Mouse (Mus musculus): ENCODE results near the gene Fkbpl. TPM values are rescaled to one million over a fixed set of nuclear protein-coding genes. Genes with fewer than 3 reads are reported as not detected.

Fkbpl gene
- polyA plus RNA-seq, 1 experiment from 2014 or later = 19.3 TPM

- ATAC-seq (ENCODE audit: insufficient number of reproducible peaks, low FRiP score, low TSS enrichment, low read depth) (no peak), DNase-seq (ENCODE audit: low spot score) (no peak)
- Histone ChIP-seq H3K27ac (replicated peaks; ENCODE audit: low read depth, low read length) (no peak overlapping the region), H3K4me1 (ENCODE audit: control insufficient read depth, insufficient read depth, low read length) (peaks cover 2% of the 10 kb centered on the region; the same call in 1 of the 2 replicates), H3K9ac (ENCODE audit: low read length) (no peak overlapping the region), H3K9me3 (ENCODE audit: control insufficient read depth, low read length) (no peaks in the 10 kb centered on the region), H3K4me2 (ENCODE audit: low read depth, severe bottlenecking) (no peak overlapping the region), H3K36me3 (ENCODE audit: control insufficient read depth, insufficient read depth, low read length) (no peaks in the 10 kb centered on the region), H3K27me3 (ENCODE audit: control insufficient read depth, insufficient read depth, low read length) (peaks cover 16% of the 10 kb centered on the region), H3K4me3 (ENCODE audit: low read depth, low read length) (no peak overlapping the region)
- WGBS = 31% methylated on average over 11 of the region's 11 CpGs
These were observed 15.8 kb downstream of the Fkbpl start for GRCm38 (mm10) chr17:34660259-34660820.

GRCm38 (mm10) chr17:34661121-34661591, 16.6 kb downstream of the Fkbpl start:
- Histone ChIP-seq H3K36me3 (ENCODE audit: control insufficient read depth, insufficient read depth, low read length) (no peaks in the 10 kb centered on the region), H3K9ac (ENCODE audit: low read length) (no peak overlapping the region), H3K4me3 (ENCODE audit: low read depth, low read length) (no peak overlapping the region), H3K4me2 (ENCODE audit: low read depth, severe bottlenecking) (0 out of 2 replicates have a peak overlapping the region, but pooled peaks have one; percentile 3), H3K4me1 (ENCODE audit: control insufficient read depth, insufficient read depth, low read length) (peaks cover under 1% of the 10 kb centered on the region; the same call in 1 of the 2 replicates), H3K27me3 (ENCODE audit: control insufficient read depth, insufficient read depth, low read length) (peaks cover 16% of the 10 kb centered on the region), H3K9me3 (ENCODE audit: control insufficient read depth, low read length) (no peaks in the 10 kb centered on the region), H3K27ac (replicated peaks; ENCODE audit: low read depth, low read length) (no peak overlapping the region)
- WGBS = 6% methylated on average over 19 of the region's 19 CpGs
- DNase-seq (ENCODE audit: low spot score) (no peak), ATAC-seq (ENCODE audit: insufficient number of reproducible peaks, low FRiP score, low TSS enrichment, low read depth) (no peak)

GRCm38 (mm10) chr17:34662468-34662867, 17.9 kb downstream of the Fkbpl start:
- Histone ChIP-seq H3K9ac (ENCODE audit: low read length) (no peak overlapping the region), H3K36me3 (ENCODE audit: control insufficient read depth, insufficient read depth, low read length) (no peaks in the 10 kb centered on the region), H3K9me3 (ENCODE audit: control insufficient read depth, low read length) (no peaks in the 10 kb centered on the region), H3K4me3 (ENCODE audit: low read depth, low read length) (no peak overlapping the region), H3K27me3 (ENCODE audit: control insufficient read depth, insufficient read depth, low read length) (peaks cover 16% of the 10 kb centered on the region), H3K4me1 (ENCODE audit: control insufficient read depth, insufficient read depth, low read length) (no peaks in the 10 kb centered on the region; the same call in 1 of the 2 replicates), H3K27ac (replicated peaks; ENCODE audit: low read depth, low read length) (no peak overlapping the region), H3K4me2 (ENCODE audit: low read depth, severe bottlenecking) (no peak overlapping the region)
- DNase-seq (ENCODE audit: low spot score) (no peak), ATAC-seq (ENCODE audit: insufficient number of reproducible peaks, low FRiP score, low TSS enrichment, low read depth) (no peak)
- 77% methylated on average over 1 of the region's 1 CpGs for WGBS

- H3K9me3 ChIP-seq (ENCODE audit: control insufficient read depth, low read length) = no peaks in the 10 kb centered on the region
- H3K9ac ChIP-seq (ENCODE audit: low read length) = no peak overlapping the region
- no peaks in the 10 kb centered on the region; the same call in 1 of the 2 replicates for H3K4me1 ChIP-seq (ENCODE audit: control insufficient read depth, insufficient read depth, low read length)
- DNase-seq (ENCODE audit: low spot score) (no peak), ATAC-seq (ENCODE audit: insufficient number of reproducible peaks, low FRiP score, low TSS enrichment, low read depth) (no peak)
- no peaks in the 10 kb centered on the region for H3K36me3 ChIP-seq (ENCODE audit: control insufficient read depth, insufficient read depth, low read length)
- WGBS = 84% methylated on average over 8 of the region's 8 CpGs
- H3K27me3 ChIP-seq (ENCODE audit: control insufficient read depth, insufficient read depth, low read length) = peaks cover 16% of the 10 kb centered on the region
- H3K4me2 ChIP-seq (ENCODE audit: low read depth, severe bottlenecking) = no peak overlapping the region
- H3K27ac ChIP-seq (replicated peaks; ENCODE audit: low read depth, low read length) = no peak overlapping the region
- no peak overlapping the region for H3K4me3 ChIP-seq (ENCODE audit: low read depth, low read length)
These were observed 18.4 kb downstream of the Fkbpl start for GRCm38 (mm10) chr17:34662978-34663377.

- Histone ChIP-seq H3K27me3 (ENCODE audit: control insufficient read depth, insufficient read depth, low read length) (peaks cover 16% of the 10 kb centered on the region), H3K27ac (replicated peaks; ENCODE audit: low read depth, low read length) (no peak overlapping the region), H3K4me2 (ENCODE audit: low read depth, severe bottlenecking) (no peak overlapping the region), H3K9me3 (ENCODE audit: control insufficient read depth, low read length) (no peaks in the 10 kb centered on the region), H3K4me3 (ENCODE audit: low read depth, low read length) (no peak overlapping the region), H3K9ac (ENCODE audit: low read length) (no peak overlapping the region), H3K4me1 (ENCODE audit: control insufficient read depth, insufficient read depth, low read length) (no peaks in the 10 kb centered on the region; the same call in 1 of the 2 replicates), H3K36me3 (ENCODE audit: control insufficient read depth, insufficient read depth, low read length) (no peaks in the 10 kb centered on the region)
- 43% methylated on average over 1 of the region's 1 CpGs for WGBS
- DNase-seq (ENCODE audit: low spot score) (no peak), ATAC-seq (ENCODE audit: insufficient number of reproducible peaks, low FRiP score, low TSS enrichment, low read depth) (no peak)
These were observed 19.0 kb downstream of the Fkbpl start for GRCm38 (mm10) chr17:34663558-34663957.

GRCm38 (mm10) chr17:34664472-34664871, 19.9 kb downstream of the Fkbpl start:
- DNase-seq (ENCODE audit: low spot score) (no peak), ATAC-seq (ENCODE audit: insufficient number of reproducible peaks, low FRiP score, low TSS enrichment, low read depth) (no peak)
- no peaks in the 10 kb centered on the region for H3K36me3 ChIP-seq (ENCODE audit: control insufficient read depth, insufficient read depth, low read length)
- no peak overlapping the region for H3K4me3 ChIP-seq (ENCODE audit: low read depth, low read length)
- no peaks in the 10 kb centered on the region; the same call in 1 of the 2 replicates for H3K4me1 ChIP-seq (ENCODE audit: control insufficient read depth, insufficient read depth, low read length)
- no peak overlapping the region for H3K4me2 ChIP-seq (ENCODE audit: low read depth, severe bottlenecking)
- H3K9ac ChIP-seq (ENCODE audit: low read length) = no peak overlapping the region
- H3K27me3 ChIP-seq (ENCODE audit: control insufficient read depth, insufficient read depth, low read length) = peaks cover 13% of the 10 kb centered on the region
- WGBS = 85% methylated on average over 7 of the region's 7 CpGs
- no peak overlapping the region for H3K27ac ChIP-seq (replicated peaks; ENCODE audit: low read depth, low read length)
- H3K9me3 ChIP-seq (ENCODE audit: control insufficient read depth, low read length) = no peaks in the 10 kb centered on the region

GRCm38 (mm10) chr17:34670235-34670634, 25.7 kb downstream of the Fkbpl start, which contains the start of gene Tnxb:
Gene Tnxb, plus strand, starts transcription at chr17:34670535.
- Histone ChIP-seq H3K27me3 (ENCODE audit: control insufficient read depth, insufficient read depth, low read length) (peaks cover 48% of the 10 kb centered on the region), H3K9me3 (ENCODE audit: control insufficient read depth, low read length) (no peaks in the 10 kb centered on the region), H3K4me1 (ENCODE audit: control insufficient read depth, insufficient read depth, low read length) (peaks cover 11% of the 10 kb centered on the region), H3K4me2 (ENCODE audit: low read depth, severe bottlenecking) (peak within 1 kb of the TSS; percentile 53), H3K4me3 (ENCODE audit: low read depth, low read length) (peak within 1 kb of the TSS; percentile 29), H3K9ac (ENCODE audit: low read length) (peak within 1 kb of the TSS; percentile 35), H3K36me3 (ENCODE audit: control insufficient read depth, insufficient read depth, low read length) (no peaks in the 10 kb centered on the region), H3K27ac (replicated peaks; ENCODE audit: low read depth, low read length) (no peak within 1 kb of the TSS)
- no peak for DNase-seq (ENCODE audit: low spot score)
- no peak for ATAC-seq (ENCODE audit: insufficient number of reproducible peaks, low FRiP score, low TSS enrichment, low read depth)
- 68% methylated on average over 7 of the region's 7 CpGs for WGBS

GRCm38 (mm10) chr17:34671151-34672066, 26.8 kb downstream of the Fkbpl start:
- peak overlapping the region; percentile 29 for H3K4me3 ChIP-seq (ENCODE audit: low read depth, low read length)
- DNase-seq (ENCODE audit: low spot score) (peak; percentile 63), ATAC-seq (ENCODE audit: insufficient number of reproducible peaks, low FRiP score, low TSS enrichment, low read depth) (no peak)
- H3K9me3 ChIP-seq (ENCODE audit: control insufficient read depth, low read length) = no peaks in the 10 kb centered on the region
- 10% methylated on average over 93 of the region's 93 CpGs for WGBS
- H3K4me1 ChIP-seq (ENCODE audit: control insufficient read depth, insufficient read depth, low read length) = peaks cover 11% of the 10 kb centered on the region
- H3K4me2 ChIP-seq (ENCODE audit: low read depth, severe bottlenecking) = peak overlapping the region; percentile 53
- peaks cover 48% of the 10 kb centered on the region for H3K27me3 ChIP-seq (ENCODE audit: control insufficient read depth, insufficient read depth, low read length)
- H3K9ac ChIP-seq (ENCODE audit: low read length) = peak overlapping the region; percentile 35
- H3K27ac ChIP-seq (replicated peaks; ENCODE audit: low read depth, low read length) = no peak overlapping the region
- H3K36me3 ChIP-seq (ENCODE audit: control insufficient read depth, insufficient read depth, low read length) = no peaks in the 10 kb centered on the region

All from limb, embryonic 11.5 days (tissue).